Mouse (Mus musculus) heart, postnatal 25 days (tissue): ENCODE data around the gene Olfr1221. TPM values are rescaled to one million over a fixed set of nuclear protein-coding genes. Genes with fewer than 3 reads are reported as not detected.
"Not testable (repeated sequence)": the region's sequence is repeated elsewhere in the genome, so short reads cannot be mapped to it uniquely, and the experiment has no call there.

Experiments used
- DNase-seq: peaks from one replicate; pipeline ENCODE4 v3.0.0; 2022; ENCODE audit warnings: low spot score
- intact Hi-C: fragments of 180-260 bp; cut with DNase I; formaldehyde crosslinking; loops from one replicate; pipeline ENCODE4 v1.15.1; 2025
- total RNA-seq, 2 experiments: library from RNA; stranded (reverse); gene quantifications; 2 replicates each; pipeline ENCODE4 v1.2.3; 2021

The Olfr1221 gene
- total RNA-seq, result not detected

GRCm38 (mm10) chr2:89117183-89117582, at the start of gene Olfr1221:
Gene Olfr1221 (minus strand): TSS chr2:89117283.
- intact Hi-C loops, result no loop called here

GRCm38 (mm10) chr2:89164711-89165110, 47.6 kb upstream of the Olfr1221 start:
- DNase-seq, intact Hi-C loops: not testable (repeated sequence)

More at GRCm38 (mm10) chr2:89117183-89117582, at the start of gene Olfr1221:
- no peak for DNase-seq

GRCm38 (mm10) chr2:89163991-89164390, 46.9 kb upstream of the Olfr1221 start, which contains the start of gene Olfr1224-ps1:
Gene Olfr1224-ps1 (minus strand): TSS chr2:89164091.
- intact Hi-C loops, DNase-seq: not testable (repeated sequence)

GRCm38 (mm10) chr2:89151460-89151859, 34.4 kb upstream of the Olfr1221 start, which contains the start of gene Olfr1223:
Gene Olfr1223 (minus strand): TSS chr2:89151560.
- intact Hi-C loops, result no loop called here
- DNase-seq, result no peak

- intact Hi-C loops, result no loop called here
- no peak for DNase-seq
Measured at GRCm38 (mm10) chr2:89132954-89133353, 15.9 kb upstream of the Olfr1221 start, which contains the start of gene Olfr1222. Gene Olfr1222 (minus strand): TSS chr2:89133054.

GRCm38 (mm10) chr2:89106735-89107134, 10.3 kb downstream of the Olfr1221 start, which contains the start of gene Olfr1220:
Gene Olfr1220 (minus strand): TSS chr2:89106835.
- no peak for DNase-seq
- intact Hi-C loops, result no loop called here

- intact Hi-C loops, result no loop called here
- no peak for DNase-seq
Measured at GRCm38 (mm10) chr2:89105651-89106050, 11.4 kb downstream of the Olfr1221 start.

- DNase-seq, result no peak
- intact Hi-C loops, result no loop called here
Measured at GRCm38 (mm10) chr2:89093848-89094247, 23.2 kb downstream of the Olfr1221 start.

- intact Hi-C loops, result no loop called here
- DNase-seq, result no peak
Measured at GRCm38 (mm10) chr2:89083413-89083812, 33.7 kb downstream of the Olfr1221 start, which contains the start of gene Olfr1219. Gene Olfr1219 (minus strand): TSS chr2:89083513.

- intact Hi-C loops, result no loop called here
- DNase-seq, result no peak
Measured at GRCm38 (mm10) chr2:89081487-89081886, 35.6 kb downstream of the Olfr1221 start.

- intact Hi-C loops, result no loop called here
- no peak for DNase-seq
Measured at GRCm38 (mm10) chr2:89061087-89061486, 56.0 kb downstream of the Olfr1221 start, which contains the start of gene Olfr1218. Gene Olfr1218 (minus strand): TSS chr2:89061187.

Other genes with a start within 250 kb of the Olfr1221 start
- gene Olfr1208, start 215.0 kb downstream of the Olfr1221 start, total RNA-seq, result not detected
- gene Olfr1209, start 202.1 kb downstream of the Olfr1221 start, total RNA-seq, result not detected
- not detected for gene Olfr1211, start 179.2 kb downstream of the Olfr1221 start, total RNA-seq
- gene Olfr1212, start 163.3 kb downstream of the Olfr1221 start, total RNA-seq, result not detected
- not detected for gene Gm13762, start 137.0 kb downstream of the Olfr1221 start, total RNA-seq
- not detected for gene Olfr1214, start 124.6 kb downstream of the Olfr1221 start, total RNA-seq
- gene Olfr1215, start 110.3 kb downstream of the Olfr1221 start, total RNA-seq, result not detected
- gene Olfr1216, start 98.9 kb downstream of the Olfr1221 start, total RNA-seq, result not detected
- not detected for gene Olfr1217, start 85.2 kb downstream of the Olfr1221 start, total RNA-seq
- gene Olfr1218, start 56.1 kb downstream of the Olfr1221 start, total RNA-seq, result not detected
- not detected for gene Olfr1219, start 33.8 kb downstream of the Olfr1221 start, total RNA-seq
- gene Olfr1220, start 10.4 kb downstream of the Olfr1221 start, total RNA-seq, result not detected
- not detected for gene Olfr1222, start 15.8 kb upstream of the Olfr1221 start, total RNA-seq
- not detected for gene Olfr1223, start 34.3 kb upstream of the Olfr1221 start, total RNA-seq
- not detected for gene Olfr1224-ps1, start 46.8 kb upstream of the Olfr1221 start, total RNA-seq
- gene Olfr1225, start 57.4 kb upstream of the Olfr1221 start, total RNA-seq, result not detected
- not detected for gene Olfr1226, start 82.8 kb upstream of the Olfr1221 start, total RNA-seq
- not detected for gene Olfr1228, start 136.8 kb upstream of the Olfr1221 start, total RNA-seq
- gene Olfr1229, start 170.7 kb upstream of the Olfr1221 start, total RNA-seq, result not detected
- gene Olfr1230, start 180.0 kb upstream of the Olfr1221 start, total RNA-seq, result not detected
- gene Olfr1231, start 189.8 kb upstream of the Olfr1221 start, total RNA-seq, result not detected
- not detected for gene Olfr1232, start 212.4 kb upstream of the Olfr1221 start, total RNA-seq
- gene Olfr1233, start 225.1 kb upstream of the Olfr1221 start, total RNA-seq, result not detected
- gene Olfr1234, start 247.6 kb upstream of the Olfr1221 start, total RNA-seq, result not detected